In the genomic region with DNA sequence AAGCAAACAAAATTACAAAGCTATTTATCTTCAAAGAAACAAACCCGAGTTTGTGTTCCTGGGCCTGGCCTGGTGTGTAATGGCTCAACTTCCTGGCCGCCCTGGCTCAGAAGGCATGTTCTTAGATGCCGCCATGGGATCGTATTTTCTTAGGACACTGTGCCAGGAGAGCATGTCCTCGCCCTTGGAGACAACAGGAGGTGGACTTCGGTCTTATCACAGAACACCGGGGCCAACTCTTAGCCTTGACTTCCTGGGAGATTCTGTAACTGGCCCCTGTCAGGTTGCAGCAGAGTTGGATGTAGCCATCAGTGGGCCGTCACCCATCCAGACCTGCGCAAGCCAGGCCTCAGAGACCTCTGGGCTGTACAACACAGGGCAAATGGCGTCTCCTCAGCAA, we compare ENCODE assay signal across 26 mouse cellular contexts. TPM values are rescaled to one million over a fixed set of nuclear protein-coding genes. Genes with fewer than 3 reads are reported as not detected.
DNase-seq lines count a peak whose midpoint lies in the region; ATAC-seq and TF ChIP-seq lines count a peak whose summit lies in the region.
"Had no signal": no experiment of that assay in that cellular context is flagged by ENCODE, and none has a peak within 500 bp of the region (broad histone marks: within the 10 kb centered on the region; RNA-seq: fewer than 3 reads in every experiment).

No protein-coding gene starts in this region.

- WGBS in kidney, embryonic 16.5 days, result 65% methylated on average over 10 of the region's 10 CpGs
- 42% methylated on average over 10 of the region's 10 CpGs for WGBS in intestine, postnatal 0 days
- WGBS in stomach, embryonic 16.5 days, result 61% methylated on average over 10 of the region's 10 CpGs

- peaks cover 16% of the 10 kb centered on the region; the same call in 1 of the 2 replicates for H3K4me1 ChIP-seq in kidney, embryonic 16.5 days (ENCODE audit: insufficient read depth, low read length)
- H3K4me1 ChIP-seq in intestine, postnatal 0 days (replicated peaks; ENCODE audit: control insufficient read depth, insufficient read depth, low read length), result peaks cover 14% of the 10 kb centered on the region; the same call in 1 of the 2 replicates
- H3K4me1 ChIP-seq in stomach, embryonic 16.5 days (ENCODE audit: control insufficient read depth, insufficient read depth, low read length), result peaks cover 22% of the 10 kb centered on the region
- H3K4me1 ChIP-seq: liver, embryonic 13.5 days had no signal

- TF ChIP-seq CTCF in intestine, postnatal 0 days (IDR thresholded peaks at IDR 0.05; ENCODE audit: low read depth), result no peak

- no peak for DNase-seq in kidney, adult 18-20 months
- no peak for DNase-seq in MN1 (ENCODE audit: low spot score)
- DNase-seq: adrenal gland, postnatal 36 days; cerebellum, adult 11 months; cerebellum, postnatal 14 days; embryo, embryonic 11 days; gastrocnemius, postnatal 36 days; liver, embryonic 13.5 days; lung, adult 2 months; lung, postnatal 14 days; right cerebral cortex, postnatal 14 days; spleen, adult 18-20 months; thymus, postnatal 4 days had no signal

- peak overlapping the region; percentile 1; the same call in 1 of the 2 replicates for H3K27ac ChIP-seq in kidney, embryonic 16.5 days (ENCODE audit: low read length)
- H3K27ac ChIP-seq in intestine, postnatal 0 days (ENCODE audit: low read depth, low read length), result peak overlapping the region; percentile 99
- peak overlapping the region; percentile 83 for H3K27ac ChIP-seq in stomach, embryonic 16.5 days (ENCODE audit: low read length)
- H3K27ac ChIP-seq: embryonic facial prominence, embryonic 13.5 days; forebrain, embryonic 12.5 days; hindbrain, embryonic 15.5 days; liver, embryonic 13.5 days; midbrain, embryonic 12.5 days had no signal

- H3K9me3 ChIP-seq in kidney, embryonic 16.5 days (ENCODE audit: low read length), result no peaks in the 10 kb centered on the region
- no peaks in the 10 kb centered on the region for H3K9me3 ChIP-seq in intestine, postnatal 0 days (ENCODE audit: control insufficient read depth)
- H3K9me3 ChIP-seq in stomach, embryonic 16.5 days (replicated peaks; ENCODE audit: control insufficient read depth, low read length), result no peaks in the 10 kb centered on the region
- H3K9me3 ChIP-seq: embryonic facial prominence, embryonic 13.5 days; forebrain, embryonic 12.5 days; hindbrain, embryonic 15.5 days; liver, embryonic 13.5 days; midbrain, embryonic 12.5 days had no signal

- no peak for ATAC-seq in kidney, embryonic 16.5 days (ENCODE audit: low FRiP score, low TSS enrichment)
- ATAC-seq in granulocyte monocyte progenitor cell, adult 5-6 weeks (replicated peaks; ENCODE audit: poor library complexity, severe bottlenecking), result peak; percentile 13; the same call in 1 of the 2 replicates
- ATAC-seq in intestine, postnatal 0 days, result peak; percentile 29
- no peak for ATAC-seq in stomach, embryonic 16.5 days (ENCODE audit: insufficient read depth, low FRiP score)
- ATAC-seq in cerebellum, adult (ENCODE audit: insufficient number of reproducible peaks, low FRiP score, low TSS enrichment), result no peak
- ATAC-seq: Patski had no signal

- H3K36me3 ChIP-seq in kidney, embryonic 16.5 days (ENCODE audit: insufficient read depth, low read length), result no peaks in the 10 kb centered on the region
- 0 out of 2 replicates have a peak, but pooled peaks cover 7% of the 10 kb centered on the region for H3K36me3 ChIP-seq in intestine, postnatal 0 days (ENCODE audit: control insufficient read depth, insufficient read depth)
- H3K36me3 ChIP-seq in stomach, embryonic 16.5 days (ENCODE audit: control insufficient read depth, insufficient read depth, low read length), result no peaks in the 10 kb centered on the region
- H3K36me3 ChIP-seq: embryonic facial prominence, embryonic 13.5 days; forebrain, embryonic 12.5 days; hindbrain, embryonic 15.5 days; liver, embryonic 13.5 days; midbrain, embryonic 12.5 days had no signal

- no peak overlapping the region for H3K9ac ChIP-seq in kidney, embryonic 16.5 days (replicated peaks; ENCODE audit: low read length)
- H3K9ac ChIP-seq in intestine, postnatal 0 days (ENCODE audit: low read depth, low read length), result peak overlapping the region; percentile 5; the same call in 1 of the 2 replicates
- no peak overlapping the region; the same call in 1 of the 2 replicates for H3K9ac ChIP-seq in stomach, embryonic 16.5 days (ENCODE audit: low read length)
- H3K9ac ChIP-seq: embryonic facial prominence, embryonic 13.5 days; forebrain, embryonic 12.5 days; hindbrain, embryonic 15.5 days; liver, embryonic 13.5 days; midbrain, embryonic 12.5 days had no signal

- H3K4me2 ChIP-seq in kidney, embryonic 16.5 days (replicated peaks; ENCODE audit: low read depth, low read length), result no peak overlapping the region
- peak overlapping the region; percentile 71 for H3K4me2 ChIP-seq in intestine, postnatal 0 days (replicated peaks; ENCODE audit: low read depth)
- peak overlapping the region; percentile 13; the same call in 1 of the 2 replicates for H3K4me2 ChIP-seq in stomach, embryonic 16.5 days (ENCODE audit: low read depth, low read length)
- H3K4me2 ChIP-seq: embryonic facial prominence, embryonic 13.5 days; forebrain, embryonic 12.5 days; heart, embryonic 11.5 days; hindbrain, embryonic 15.5 days; liver, embryonic 13.5 days; midbrain, embryonic 12.5 days had no signal

- H3K27me3 ChIP-seq in kidney, embryonic 16.5 days (ENCODE audit: insufficient read depth, low read length), result peaks cover 37% of the 10 kb centered on the region
- 0 out of 2 replicates have a peak, but pooled peaks cover 6% of the 10 kb centered on the region for H3K27me3 ChIP-seq in intestine, postnatal 0 days (replicated peaks; ENCODE audit: control insufficient read depth, insufficient read depth, low read length)
- peaks cover 15% of the 10 kb centered on the region; the same call in 1 of the 2 replicates for H3K27me3 ChIP-seq in stomach, embryonic 16.5 days (ENCODE audit: control insufficient read depth, insufficient read depth, low read length)
- H3K27me3 ChIP-seq: Patski had no signal

- H3K4me3 ChIP-seq in kidney, embryonic 16.5 days (ENCODE audit: low read length), result no peak overlapping the region
- H3K4me3 ChIP-seq in intestine, postnatal 0 days (ENCODE audit: low read depth, low read length), result peak overlapping the region; percentile 61; the same call in 1 of the 2 replicates
- no peak overlapping the region for H3K4me3 ChIP-seq in stomach, embryonic 16.5 days (replicated peaks; ENCODE audit: low read length)
- H3K4me3 ChIP-seq: embryonic facial prominence, embryonic 13.5 days; erythroblast, embryonic 14.5 days; forebrain, embryonic 12.5 days; hindbrain, embryonic 15.5 days; liver, embryonic 13.5 days; midbrain, embryonic 12.5 days had no signal

RNA-seq across cellular contexts. Expression of a gene that starts 2.5 kb away (rescaled TPM):
- 10.6 and 12.1 TPM in 2 replicates for polyA plus RNA-seq in kidney, embryonic 16.5 days (2015; fragmentation: Nextera tagmentation; extraction: Ambion mirVana)
- not detected in 2 replicates for total RNA-seq in granulocyte monocyte progenitor cell, adult 5-6 weeks (2014; fragmentation: Nextera tagmentation)
- 1.3 and 2.3 TPM in 2 replicates for total RNA-seq in granulocyte monocyte progenitor cell, adult 5-6 weeks (2017)
- 264 and 273 TPM in 2 replicates for polyA plus RNA-seq in intestine, postnatal 0 days (2015; fragmentation: Nextera tagmentation; extraction: Ambion mirVana)
- polyA plus RNA-seq in stomach, embryonic 16.5 days (2015; fragmentation: Nextera tagmentation; extraction: Ambion mirVana), result 42.9 and 56.5 TPM in 2 replicates
- total RNA-seq: hematopoietic stem cell, adult 5-6 weeks had no signal
- polyA plus RNA-seq: erythroblast, embryonic 14.5 days had no signal

Comparison
In these comparisons a context has a peak if more than half of its experiments do, and no peak if none do; other contexts are left out.
1. ATAC-seq: peak in granulocyte monocyte progenitor cell, adult 5-6 weeks (single experiment) and intestine, postnatal 0 days (single experiment); none in kidney, embryonic 16.5 days (single experiment), stomach, embryonic 16.5 days (single experiment) and cerebellum, adult (single experiment).
2. H3K27ac ChIP-seq: peak in every context shown above with its lines; median percentile 99 in intestine, postnatal 0 days; 83 in stomach, embryonic 16.5 days; 1 in kidney, embryonic 16.5 days.